Mouse (Mus musculus): Measurements from ENCODE around the gene H2-K1.

DNA sequence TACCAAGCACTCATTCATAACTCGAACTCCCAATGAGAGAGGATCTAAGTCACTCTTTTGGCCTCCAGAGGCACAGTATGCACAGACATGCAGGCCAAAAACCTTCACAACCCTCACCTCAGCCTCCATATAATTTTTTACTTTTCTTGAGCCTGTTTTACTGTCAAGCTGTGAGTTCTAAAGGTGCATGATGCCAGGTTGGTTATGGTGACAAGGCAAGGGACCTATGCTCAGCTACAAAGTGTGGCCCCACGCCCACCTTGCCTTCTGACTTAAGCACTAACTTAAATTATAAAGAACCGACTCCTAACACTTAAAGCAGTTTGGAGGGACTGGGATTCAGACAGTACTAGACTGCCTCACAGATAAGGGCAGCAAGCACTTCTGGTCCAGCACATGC, 46.8 kb downstream of the H2-K1 start:
- TF ChIP-seq POLR2A (IDR thresholded peaks at IDR 0.05; ENCODE audit: insufficient read depth, low read length), result no peak
- no peak for TF ChIP-seq CTCF (IDR thresholded peaks at IDR 0.05; ENCODE audit: low read depth, low read length)
